Mouse (Mus musculus) frontal cortex, postnatal 14 days (tissue): ENCODE measurements around the gene Cfl2.
"Not testable (repeated sequence)": the region's sequence is repeated elsewhere in the genome, so short reads cannot be mapped to it uniquely, and the experiment has no call there.

ENCODE experiments used
- DNase-seq, 2 experiments: peaks; one replicate each; pipeline ENCODE4 v3.0.0; 2022; ENCODE audit warnings: low spot score in 2 of 2

Gene Cfl2

GRCm38 (mm10) chr12:54862606-54863535 lies at the start of gene Cfl2:
Gene Cfl2 (minus strand): TSS chr12:54862877.
- peak; percentile 77 to 82 for DNase-seq

GRCm38 (mm10) chr12:54910387-54910786 lies 47.7 kb upstream of the Cfl2 start:
- DNase-seq = no peak

DNA sequence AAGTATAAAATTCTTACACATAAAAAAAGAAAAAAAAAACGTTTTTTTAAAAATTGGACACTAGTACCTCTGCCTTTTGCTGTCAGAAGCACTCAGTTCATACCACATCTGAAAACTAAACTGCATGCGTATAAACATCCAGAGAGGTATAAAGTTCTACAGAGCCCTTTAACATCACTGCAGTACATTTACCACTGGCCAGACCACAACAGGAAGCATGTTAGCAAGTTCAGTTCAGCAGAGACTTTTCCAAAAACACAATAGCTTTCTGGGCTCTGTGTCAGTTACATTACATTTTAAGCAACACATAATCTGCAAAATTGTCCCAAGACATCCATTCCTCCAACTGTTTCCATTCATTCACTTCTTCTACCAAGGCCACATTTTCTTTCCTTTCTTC lies 29.9 kb upstream of the Cfl2 start:
- DNase-seq = not testable (repeated sequence)

- no peak for DNase-seq
Observed at GRCm38 (mm10) chr12:54890426-54890825, 27.7 kb upstream of the Cfl2 start.

DNA sequence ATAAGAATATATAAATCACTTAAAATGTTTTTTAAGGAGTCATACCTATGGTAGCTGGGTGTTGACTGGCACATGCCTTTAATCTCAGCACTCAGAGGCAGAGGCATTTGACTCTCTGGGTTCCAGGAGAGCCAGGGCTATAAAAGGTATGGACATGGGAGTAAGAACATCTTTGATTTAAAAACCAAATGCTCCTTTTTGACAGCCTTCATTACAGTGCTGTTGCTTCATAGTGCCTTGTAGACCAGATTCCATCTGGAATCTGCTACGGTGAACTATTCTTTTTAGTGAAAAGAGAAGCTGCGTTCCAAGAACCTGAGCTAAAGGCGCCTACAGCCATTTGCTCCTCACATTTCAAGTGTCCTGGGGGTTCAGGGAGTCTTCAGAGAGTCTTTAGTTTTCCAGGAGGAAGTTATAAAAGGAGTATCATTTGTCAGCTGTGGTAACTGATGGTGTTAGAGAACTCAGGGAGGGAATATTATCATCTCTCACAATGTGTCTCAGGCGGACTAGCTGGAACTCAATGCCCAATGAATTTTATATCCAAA lies 25.0 kb upstream of the Cfl2 start:
- no peak for DNase-seq

GRCm38 (mm10) chr12:54879630-54880029 lies 17.0 kb upstream of the Cfl2 start:
- DNase-seq = peak in 1 of 2 experiments; percentile 19

GRCm38 (mm10) chr12:54879211-54879610 lies 16.5 kb upstream of the Cfl2 start:
- DNase-seq = no peak

GRCm38 (mm10) chr12:54877875-54878274 lies 15.2 kb upstream of the Cfl2 start:
- no peak for DNase-seq

- DNase-seq = no peak
Observed at GRCm38 (mm10) chr12:54876879-54877278, 14.2 kb upstream of the Cfl2 start.

DNA sequence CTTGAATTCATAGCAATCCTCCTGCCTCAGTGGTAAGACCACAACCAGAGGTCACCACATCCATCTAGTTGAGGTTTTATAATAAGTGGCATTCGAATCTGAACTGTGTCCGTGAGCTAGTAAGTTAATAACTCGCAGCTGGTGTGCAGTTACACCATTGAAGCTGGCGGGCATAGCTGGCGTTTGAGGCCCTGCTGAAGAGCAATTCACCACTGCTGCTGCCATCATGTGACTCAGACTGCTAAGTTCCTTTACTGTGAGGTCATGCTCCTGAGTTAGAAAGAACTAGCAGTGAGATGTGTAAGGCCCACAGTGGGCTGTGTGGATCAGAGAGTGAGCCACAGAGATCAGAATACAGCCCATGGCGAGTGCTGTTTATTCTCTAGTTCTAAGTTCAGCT lies 12.0 kb upstream of the Cfl2 start:
- no peak for DNase-seq

DNA sequence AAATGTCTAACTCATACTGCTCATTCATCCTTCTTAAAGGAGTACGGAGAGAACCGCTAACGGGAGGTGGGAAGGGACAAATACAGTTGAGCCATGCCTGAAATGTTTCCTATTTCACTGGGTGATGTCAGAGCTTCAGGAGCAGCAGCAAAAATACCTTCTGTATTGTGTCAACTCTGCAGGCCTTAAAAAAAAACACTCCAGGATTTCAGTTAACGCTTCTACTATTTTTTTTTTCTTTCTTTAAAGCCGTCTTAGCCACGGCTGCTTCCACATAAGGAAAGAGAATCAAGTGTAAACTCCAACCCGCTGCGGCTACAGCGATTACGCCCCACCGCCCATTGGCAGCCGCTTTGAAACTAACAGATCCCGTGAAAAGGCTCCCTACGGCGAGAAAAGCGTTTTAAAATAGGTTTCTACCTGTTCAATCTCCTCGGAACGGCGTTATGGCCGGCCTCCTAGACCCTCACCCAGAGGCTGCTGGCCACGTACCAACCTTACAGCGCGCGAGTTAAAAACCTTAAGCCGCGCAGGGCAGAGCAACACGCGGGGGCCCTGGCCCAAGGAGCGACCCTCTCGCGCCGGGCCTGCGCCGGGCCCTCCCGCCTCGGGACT lies 579 bp downstream of the Cfl2 start:
- DNase-seq = peak; percentile 9 to 47

- no peak for DNase-seq
Observed at GRCm38 (mm10) chr12:54859531-54859930, 3.1 kb downstream of the Cfl2 start.

- no peak for DNase-seq
Observed at GRCm38 (mm10) chr12:54850551-54850950, 12.1 kb downstream of the Cfl2 start.

- DNase-seq = no peak
Observed at GRCm38 (mm10) chr12:54844415-54844814, 18.3 kb downstream of the Cfl2 start.

- DNase-seq = no peak
Observed at GRCm38 (mm10) chr12:54841576-54841975, 21.1 kb downstream of the Cfl2 start.

DNA sequence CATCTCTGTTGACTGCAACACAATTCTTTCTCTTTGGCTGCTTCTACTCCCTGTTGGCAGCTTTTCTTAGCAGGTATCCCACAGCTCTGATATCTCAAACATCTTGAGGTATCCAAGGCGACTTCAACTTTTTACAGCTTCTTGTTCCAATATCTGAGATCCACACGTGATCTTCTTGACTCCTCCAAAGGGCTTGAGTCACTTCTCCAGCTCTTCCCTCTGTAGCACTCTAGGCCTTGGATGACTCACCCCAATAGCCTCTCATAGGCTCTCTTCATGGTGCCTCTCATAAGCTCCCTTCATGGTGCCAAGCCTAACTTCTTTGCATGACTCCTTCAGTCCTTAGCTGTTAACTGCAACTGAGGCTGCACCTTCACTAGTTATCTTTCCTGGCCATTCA lies 22.9 kb downstream of the Cfl2 start:
- no peak for DNase-seq

GRCm38 (mm10) chr12:54838931-54839330 lies 23.7 kb downstream of the Cfl2 start:
- DNase-seq = no peak

DNA sequence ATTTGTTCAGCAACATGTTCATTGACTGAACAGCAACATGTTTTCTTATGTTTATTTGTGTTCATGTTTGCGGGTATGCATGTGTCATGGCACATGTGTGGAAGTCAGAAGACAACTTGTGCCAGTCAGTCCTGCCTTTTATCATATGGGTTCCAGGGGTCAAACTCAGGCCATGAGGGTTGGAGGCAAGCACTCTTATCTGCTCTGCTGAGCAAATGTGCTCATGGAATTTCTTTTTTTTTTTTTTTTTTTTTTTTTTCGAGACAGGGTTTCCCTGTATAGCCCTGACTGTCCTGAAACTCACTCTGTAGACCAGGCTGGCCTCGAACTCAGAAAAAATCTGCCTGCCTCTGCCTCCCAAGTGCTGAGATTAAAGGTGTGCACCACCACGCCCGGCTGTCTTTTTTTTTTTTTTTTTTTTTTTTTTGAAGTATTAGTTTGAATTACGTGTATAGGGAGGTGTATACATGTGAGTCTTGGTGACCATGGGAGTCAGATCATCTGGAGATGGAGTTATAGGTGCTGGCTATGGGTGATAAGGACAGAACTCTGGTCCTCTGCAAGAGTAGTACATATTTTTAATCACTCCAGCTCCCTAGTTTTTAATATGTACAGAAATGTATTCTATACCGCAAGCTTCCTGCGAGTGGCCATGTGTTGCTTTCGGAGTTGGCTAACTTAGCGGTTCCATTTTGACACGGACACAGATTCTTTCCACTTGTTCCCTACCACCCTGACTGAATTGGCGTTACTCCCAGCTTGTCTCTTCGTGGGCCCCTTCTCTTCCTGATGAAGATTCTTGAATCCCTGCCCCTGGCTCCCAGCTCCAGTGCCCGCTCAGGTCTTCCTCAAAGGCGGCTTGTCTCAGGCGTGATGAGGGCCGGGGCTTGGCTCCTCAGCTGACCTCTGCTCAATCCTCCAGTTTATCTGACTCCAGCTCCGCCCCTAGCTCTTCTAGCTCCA lies 26.8 kb downstream of the Cfl2 start:
- DNase-seq = no peak

GRCm38 (mm10) chr12:54834925-54835447 lies 27.7 kb downstream of the Cfl2 start:
- DNase-seq = peak; percentile 36 to 57

- no peak for DNase-seq
Observed at GRCm38 (mm10) chr12:54833856-54834399, 28.7 kb downstream of the Cfl2 start.

- DNase-seq = not testable (repeated sequence)
Observed at GRCm38 (mm10) chr12:54831927-54832326, 30.8 kb downstream of the Cfl2 start.
